Mouse (Mus musculus): Measurements from ENCODE around the gene Gucy2d. TPM values are rescaled to one million over a fixed set of nuclear protein-coding genes. Genes with fewer than 3 reads are reported as not detected.

The Gucy2d gene
- polyA plus RNA-seq, 1 experiment from 2014 or later = not detected

GRCm38 (mm10) chr7:98415550-98415949, 24.7 kb upstream of the Gucy2d start:
- no peaks in the 10 kb centered on the region for H3K36me3 ChIP-seq (ENCODE audit: control insufficient read depth, insufficient read depth, low read length)
- no peaks in the 10 kb centered on the region for H3K4me1 ChIP-seq (ENCODE audit: control insufficient read depth, insufficient read depth, low read length)
- no peaks in the 10 kb centered on the region for H3K9me3 ChIP-seq (ENCODE audit: control insufficient read depth, low read length)
- no peak overlapping the region for H3K27ac ChIP-seq (ENCODE audit: low read depth, low read length)
- ATAC-seq (ENCODE audit: insufficient read depth, low FRiP score, low TSS enrichment) (no peak), DNase-seq (ENCODE audit: low spot score) (no peak)
- H3K4me3 ChIP-seq (ENCODE audit: low read depth, low read length) = no peak overlapping the region
- H3K27me3 ChIP-seq (ENCODE audit: control insufficient read depth, insufficient read depth, low read length) = no peaks in the 10 kb centered on the region
- no peak overlapping the region for H3K4me2 ChIP-seq (ENCODE audit: low read depth)
- no peak overlapping the region for H3K9ac ChIP-seq (ENCODE audit: low read length)
- 42% methylated on average over 3 of the region's 3 CpGs for WGBS

GRCm38 (mm10) chr7:98416020-98416419, 24.2 kb upstream of the Gucy2d start:
- no peak for DNase-seq (ENCODE audit: low spot score)
- 86% methylated on average over 4 of the region's 4 CpGs for WGBS
- no peaks in the 10 kb centered on the region for H3K4me1 ChIP-seq (ENCODE audit: control insufficient read depth, insufficient read depth, low read length)
- no peaks in the 10 kb centered on the region for H3K36me3 ChIP-seq (ENCODE audit: control insufficient read depth, insufficient read depth, low read length)
- H3K4me2 ChIP-seq (ENCODE audit: low read depth) = no peak overlapping the region
- H3K27ac ChIP-seq (ENCODE audit: low read depth, low read length) = no peak overlapping the region
- H3K27me3 ChIP-seq (ENCODE audit: control insufficient read depth, insufficient read depth, low read length) = no peaks in the 10 kb centered on the region
- no peak for ATAC-seq (ENCODE audit: insufficient read depth, low FRiP score, low TSS enrichment)
- H3K9me3 ChIP-seq (ENCODE audit: control insufficient read depth, low read length) = no peaks in the 10 kb centered on the region
- no peak overlapping the region for H3K9ac ChIP-seq (ENCODE audit: low read length)
- no peak overlapping the region for H3K4me3 ChIP-seq (ENCODE audit: low read depth, low read length)

- Histone ChIP-seq H3K27me3 (ENCODE audit: control insufficient read depth, insufficient read depth, low read length) (no peaks in the 10 kb centered on the region), H3K4me3 (ENCODE audit: low read depth, low read length) (no peak overlapping the region), H3K9me3 (ENCODE audit: control insufficient read depth, low read length) (no peaks in the 10 kb centered on the region), H3K4me2 (ENCODE audit: low read depth) (no peak overlapping the region), H3K36me3 (ENCODE audit: control insufficient read depth, insufficient read depth, low read length) (no peaks in the 10 kb centered on the region), H3K9ac (ENCODE audit: low read length) (no peak overlapping the region), H3K27ac (ENCODE audit: low read depth, low read length) (no peak overlapping the region), H3K4me1 (ENCODE audit: control insufficient read depth, insufficient read depth, low read length) (no peaks in the 10 kb centered on the region)
- no peak for DNase-seq (ENCODE audit: low spot score)
- 83% methylated on average over 17 of the region's 17 CpGs for WGBS
- no peak for ATAC-seq (ENCODE audit: insufficient read depth, low FRiP score, low TSS enrichment)
Observed at GRCm38 (mm10) chr7:98418031-98418805, 22.0 kb upstream of the Gucy2d start.

- ATAC-seq (ENCODE audit: insufficient read depth, low FRiP score, low TSS enrichment) (no peak), DNase-seq (ENCODE audit: low spot score) (no peak)
- Histone ChIP-seq H3K4me3 (ENCODE audit: low read depth, low read length) (no peak overlapping the region), H3K36me3 (ENCODE audit: control insufficient read depth, insufficient read depth, low read length) (no peaks in the 10 kb centered on the region), H3K9me3 (ENCODE audit: control insufficient read depth, low read length) (no peaks in the 10 kb centered on the region), H3K9ac (ENCODE audit: low read length) (no peak overlapping the region), H3K4me2 (ENCODE audit: low read depth) (no peak overlapping the region), H3K27ac (ENCODE audit: low read depth, low read length) (no peak overlapping the region), H3K27me3 (ENCODE audit: control insufficient read depth, insufficient read depth, low read length) (no peaks in the 10 kb centered on the region), H3K4me1 (ENCODE audit: control insufficient read depth, insufficient read depth, low read length) (no peaks in the 10 kb centered on the region)
- WGBS = 50% methylated on average over 5 of the region's 5 CpGs
Observed at GRCm38 (mm10) chr7:98419366-98419765, 20.9 kb upstream of the Gucy2d start.

- no peak overlapping the region for H3K27ac ChIP-seq (ENCODE audit: low read depth, low read length)
- 67% methylated on average over 11 of the region's 11 CpGs for WGBS
- DNase-seq (ENCODE audit: low spot score) = no peak
- no peak overlapping the region for H3K4me3 ChIP-seq (ENCODE audit: low read depth, low read length)
- H3K4me2 ChIP-seq (ENCODE audit: low read depth) = no peak overlapping the region
- ATAC-seq (ENCODE audit: insufficient read depth, low FRiP score, low TSS enrichment) = no peak
- H3K36me3 ChIP-seq (ENCODE audit: control insufficient read depth, insufficient read depth, low read length) = no peaks in the 10 kb centered on the region
- no peaks in the 10 kb centered on the region for H3K27me3 ChIP-seq (ENCODE audit: control insufficient read depth, insufficient read depth, low read length)
- no peak overlapping the region for H3K9ac ChIP-seq (ENCODE audit: low read length)
- no peaks in the 10 kb centered on the region for H3K4me1 ChIP-seq (ENCODE audit: control insufficient read depth, insufficient read depth, low read length)
- H3K9me3 ChIP-seq (ENCODE audit: control insufficient read depth, low read length) = no peaks in the 10 kb centered on the region
Observed at GRCm38 (mm10) chr7:98423546-98423945, 16.7 kb upstream of the Gucy2d start.

- H3K4me1 ChIP-seq (ENCODE audit: control insufficient read depth, insufficient read depth, low read length) = no peaks in the 10 kb centered on the region
Observed at GRCm38 (mm10) chr7:98424396-98424795, 15.8 kb upstream of the Gucy2d start.

GRCm38 (mm10) chr7:98425551-98425950, 14.7 kb upstream of the Gucy2d start:
- no peaks in the 10 kb centered on the region for H3K36me3 ChIP-seq (ENCODE audit: control insufficient read depth, insufficient read depth, low read length)
- no peak overlapping the region for H3K27ac ChIP-seq (ENCODE audit: low read depth, low read length)
- H3K4me1 ChIP-seq (ENCODE audit: control insufficient read depth, insufficient read depth, low read length) = no peaks in the 10 kb centered on the region
- DNase-seq (ENCODE audit: low spot score) = no peak
- H3K27me3 ChIP-seq (ENCODE audit: control insufficient read depth, insufficient read depth, low read length) = no peaks in the 10 kb centered on the region
- no peaks in the 10 kb centered on the region for H3K9me3 ChIP-seq (ENCODE audit: control insufficient read depth, low read length)
- no peak overlapping the region for H3K9ac ChIP-seq (ENCODE audit: low read length)
- 93% methylated on average over 3 of the region's 3 CpGs for WGBS
- no peak for ATAC-seq (ENCODE audit: insufficient read depth, low FRiP score, low TSS enrichment)
- H3K4me2 ChIP-seq (ENCODE audit: low read depth) = no peak overlapping the region
- no peak overlapping the region for H3K4me3 ChIP-seq (ENCODE audit: low read depth, low read length)

More at GRCm38 (mm10) chr7:98424396-98424795, 15.8 kb upstream of the Gucy2d start:
- no peaks in the 10 kb centered on the region for H3K36me3 ChIP-seq (ENCODE audit: control insufficient read depth, insufficient read depth, low read length)
- H3K27ac ChIP-seq (ENCODE audit: low read depth, low read length) = no peak overlapping the region
- H3K4me3 ChIP-seq (ENCODE audit: low read depth, low read length) = no peak overlapping the region
- ATAC-seq (ENCODE audit: insufficient read depth, low FRiP score, low TSS enrichment) = no peak
- DNase-seq (ENCODE audit: low spot score) = no peak
- H3K4me2 ChIP-seq (ENCODE audit: low read depth) = no peak overlapping the region
- H3K9me3 ChIP-seq (ENCODE audit: control insufficient read depth, low read length) = no peaks in the 10 kb centered on the region
- no peak overlapping the region for H3K9ac ChIP-seq (ENCODE audit: low read length)
- 75% methylated on average over 6 of the region's 6 CpGs for WGBS
- H3K27me3 ChIP-seq (ENCODE audit: control insufficient read depth, insufficient read depth, low read length) = no peaks in the 10 kb centered on the region

GRCm38 (mm10) chr7:98426641-98427040, 13.6 kb upstream of the Gucy2d start:
- Histone ChIP-seq H3K4me1 (ENCODE audit: control insufficient read depth, insufficient read depth, low read length) (no peaks in the 10 kb centered on the region), H3K36me3 (ENCODE audit: control insufficient read depth, insufficient read depth, low read length) (no peaks in the 10 kb centered on the region), H3K4me3 (ENCODE audit: low read depth, low read length) (no peak overlapping the region), H3K9ac (ENCODE audit: low read length) (no peak overlapping the region), H3K27me3 (ENCODE audit: control insufficient read depth, insufficient read depth, low read length) (no peaks in the 10 kb centered on the region), H3K27ac (ENCODE audit: low read depth, low read length) (no peak overlapping the region), H3K9me3 (ENCODE audit: control insufficient read depth, low read length) (no peaks in the 10 kb centered on the region), H3K4me2 (ENCODE audit: low read depth) (no peak overlapping the region)
- WGBS = 82% methylated on average over 5 of the region's 5 CpGs
- ATAC-seq (ENCODE audit: insufficient read depth, low FRiP score, low TSS enrichment) = no peak
- DNase-seq (ENCODE audit: low spot score) = no peak

GRCm38 (mm10) chr7:98427115-98427835, 12.9 kb upstream of the Gucy2d start:
- no peaks in the 10 kb centered on the region for H3K9me3 ChIP-seq (ENCODE audit: control insufficient read depth, low read length)
- no peaks in the 10 kb centered on the region for H3K4me1 ChIP-seq (ENCODE audit: control insufficient read depth, insufficient read depth, low read length)
- no peak overlapping the region for H3K27ac ChIP-seq (ENCODE audit: low read depth, low read length)
- DNase-seq (ENCODE audit: low spot score) (no peak), ATAC-seq (ENCODE audit: insufficient read depth, low FRiP score, low TSS enrichment) (no peak)
- no peaks in the 10 kb centered on the region for H3K27me3 ChIP-seq (ENCODE audit: control insufficient read depth, insufficient read depth, low read length)
- no peaks in the 10 kb centered on the region for H3K36me3 ChIP-seq (ENCODE audit: control insufficient read depth, insufficient read depth, low read length)
- WGBS = 79% methylated on average over 11 of the region's 11 CpGs
- H3K4me3 ChIP-seq (ENCODE audit: low read depth, low read length) = no peak overlapping the region
- no peak overlapping the region for H3K4me2 ChIP-seq (ENCODE audit: low read depth)
- no peak overlapping the region for H3K9ac ChIP-seq (ENCODE audit: low read length)

All from neural tube, embryonic 11.5 days (tissue).